Mouse (Mus musculus) heart, embryonic 10.5 days (tissue): ENCODE data around the gene Olfr78. TPM values are rescaled to one million over a fixed set of nuclear protein-coding genes. Genes with fewer than 3 reads are reported as not detected.

Experiments used
- polyA plus RNA-seq: library from polyadenylated mRNA; unstranded; fragments of >200 nt; fragmentation: Nextera tagmentation; extraction: Ambion mirVana; gene quantifications from 2 replicates; pipeline ENCODE4 v1.2.1, GENCODE M21; 2016

Gene Olfr78
- polyA plus RNA-seq, 1 experiment from 2014 or later: not detected

Other genes starting within 250 kb of the Olfr78 start
- not detected in 2 replicates for gene Olfr547, start 224.7 kb downstream of the Olfr78 start, polyA plus RNA-seq
- not detected in 2 replicates for gene Olfr548-ps1, start 218.6 kb downstream of the Olfr78 start, polyA plus RNA-seq
- gene Olfr549, start 209.6 kb downstream of the Olfr78 start, polyA plus RNA-seq: not detected in 2 replicates
- 0.47 and 0.65 TPM in 2 replicates for gene Trim21, start 194.0 kb downstream of the Olfr78 start, polyA plus RNA-seq
- not detected in 2 replicates for gene Olfr550, start 188.0 kb downstream of the Olfr78 start, polyA plus RNA-seq
- gene Olfr551, start 167.6 kb downstream of the Olfr78 start, polyA plus RNA-seq: not detected in 2 replicates
- not detected in 2 replicates for gene Olfr552, start 161.7 kb downstream of the Olfr78 start, polyA plus RNA-seq
- gene Olfr553, start 141.3 kb downstream of the Olfr78 start, polyA plus RNA-seq: not detected in 2 replicates
- gene Olfr554, start 121.0 kb downstream of the Olfr78 start, polyA plus RNA-seq: not detected in 2 replicates
- gene Olfr555, start 100.6 kb downstream of the Olfr78 start, polyA plus RNA-seq: not detected in 2 replicates
- not detected in 2 replicates for gene Olfr556, start 94.6 kb downstream of the Olfr78 start, polyA plus RNA-seq
- gene Trim68, start 72.1 kb downstream of the Olfr78 start, polyA plus RNA-seq: 14.6 and 16.2 TPM in 2 replicates
- not detected in 2 replicates for gene Olfr557, start 63.6 kb downstream of the Olfr78 start, polyA plus RNA-seq
- not detected in 2 replicates for gene Olfr558, start 57.3 kb downstream of the Olfr78 start, polyA plus RNA-seq
- not detected in 2 replicates for gene Olfr33, start 40.4 kb downstream of the Olfr78 start, polyA plus RNA-seq
- not detected in 2 replicates for gene Olfr559, start 32.0 kb downstream of the Olfr78 start, polyA plus RNA-seq
- gene Olfr560, start 105 bp downstream of the Olfr78 start, polyA plus RNA-seq: not detected in 2 replicates
- gene Olfr561, start 11.8 kb upstream of the Olfr78 start, polyA plus RNA-seq: not detected in 2 replicates
- not detected in 2 replicates for gene Olfr564, start 44.0 kb upstream of the Olfr78 start, polyA plus RNA-seq
- not detected in 2 replicates for gene Olfr566, start 99.3 kb upstream of the Olfr78 start, polyA plus RNA-seq
- gene Olfr568, start 117.7 kb upstream of the Olfr78 start, polyA plus RNA-seq: not detected in 2 replicates
- gene Olfr569, start 131.4 kb upstream of the Olfr78 start, polyA plus RNA-seq: not detected in 2 replicates
- not detected in 2 replicates for gene Olfr570, start 135.1 kb upstream of the Olfr78 start, polyA plus RNA-seq
- not detected in 2 replicates for gene Olfr571, start 158.1 kb upstream of the Olfr78 start, polyA plus RNA-seq
- gene Olfr572, start 164.9 kb upstream of the Olfr78 start, polyA plus RNA-seq: not detected in 2 replicates
- not detected in 2 replicates for gene Olfr573-ps1, start 183.1 kb upstream of the Olfr78 start, polyA plus RNA-seq
- not detected in 2 replicates for gene Olfr574, start 189.0 kb upstream of the Olfr78 start, polyA plus RNA-seq
- not detected in 2 replicates for gene Olfr575, start 199.3 kb upstream of the Olfr78 start, polyA plus RNA-seq
- gene Olfr576, start 203.2 kb upstream of the Olfr78 start, polyA plus RNA-seq: not detected in 2 replicates
- not detected in 2 replicates for gene Olfr577, start 216.5 kb upstream of the Olfr78 start, polyA plus RNA-seq
- gene Olfr578, start 229.9 kb upstream of the Olfr78 start, polyA plus RNA-seq: not detected in 2 replicates